Mouse (Mus musculus) stomach, postnatal 0 days (tissue): ENCODE data around the gene Rhov.

Experiments used
- CTCF ChIP-seq: IDR thresholded peaks from 2 replicates; pipeline ENCODE4 v1.5.1; 2016; ENCODE audit warnings: antibody characterized with exemption, low read depth, mild to moderate bottlenecking, moderate library complexity
- EP300 ChIP-seq: optimal IDR thresholded peaks from 2 replicates; pipeline ENCODE3; 2016; ENCODE audit warnings: antibody characterized with exemption

GRCm38 (mm10) chr2:119250377-119250776 lies 20.7 kb downstream of the Rhov start:
- TF ChIP-seq CTCF (no peak), EP300 (no peak)
